Comparison of ENCODE assay signal across 8 mouse cellular contexts in the genomic region with DNA sequence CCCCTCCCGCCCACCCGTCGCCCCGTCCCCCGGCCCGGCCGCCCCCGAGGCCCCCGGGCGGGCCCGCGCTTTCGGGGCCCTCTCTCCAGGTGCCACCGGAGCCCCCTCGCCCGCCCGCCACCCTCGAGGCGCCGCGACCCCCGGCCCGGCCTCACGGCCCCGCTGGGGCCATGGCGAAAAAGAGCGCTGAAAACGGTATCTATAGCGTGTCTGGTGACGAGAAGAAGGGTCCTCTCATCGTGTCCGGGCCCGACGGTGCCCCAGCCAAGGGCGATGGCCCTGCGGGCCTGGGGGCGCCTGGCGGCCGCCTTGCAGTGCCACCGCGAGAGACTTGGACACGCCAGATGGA. TPM values are rescaled to one million over a fixed set of nuclear protein-coding genes. Genes with fewer than 3 reads are reported as not detected.
DNase-seq lines count a peak whose midpoint lies in the region; ATAC-seq and TF ChIP-seq lines count a peak whose summit lies in the region.

No protein-coding gene starts in this region.

- no peak for TF ChIP-seq CTCF in intestine, postnatal 0 days (IDR thresholded peaks at IDR 0.05; ENCODE audit: low read depth)

- H3K27me3 ChIP-seq in lung, embryonic 15.5 days, result no peaks in the 10 kb centered on the region
- peaks cover 13% of the 10 kb centered on the region for H3K27me3 ChIP-seq in forebrain, embryonic 10.5 days (ENCODE audit: poor library complexity, severe bottlenecking)
- H3K27me3 ChIP-seq in intestine, postnatal 0 days (replicated peaks; ENCODE audit: control insufficient read depth, insufficient read depth, low read length), result no peaks in the 10 kb centered on the region
- no peaks in the 10 kb centered on the region for H3K27me3 ChIP-seq in neural tube, embryonic 14.5 days (ENCODE audit: control insufficient read depth, insufficient read depth, low read length)

- peak overlapping the region; percentile 67 for H3K9ac ChIP-seq in lung, embryonic 15.5 days
- H3K9ac ChIP-seq in intestine, postnatal 0 days (ENCODE audit: low read depth, low read length), result peak overlapping the region; percentile 79
- peak overlapping the region; percentile 70 for H3K9ac ChIP-seq in neural tube, embryonic 14.5 days (replicated peaks; ENCODE audit: low read depth, low read length)

- H3K4me3 ChIP-seq in lung, embryonic 15.5 days, result peak overlapping the region; percentile 61
- H3K4me3 ChIP-seq in forebrain, embryonic 10.5 days, result peak overlapping the region; percentile 66
- peak overlapping the region; percentile 60 for H3K4me3 ChIP-seq in intestine, postnatal 0 days (ENCODE audit: low read depth, low read length)
- peak overlapping the region; percentile 50 for H3K4me3 ChIP-seq in neural tube, embryonic 14.5 days (ENCODE audit: low read depth, low read length)

- no peak for ATAC-seq in lung, embryonic 15.5 days (ENCODE audit: borderline replicate concordance, extremely low read depth, low FRiP score, low TSS enrichment)
- 0 out of 2 replicates have a peak, but pooled peaks have one; percentile 0 for ATAC-seq in intestine, postnatal 0 days
- peak; percentile 7 for ATAC-seq in neural tube, embryonic 14.5 days (ENCODE audit: low read depth)

- 11% methylated on average over 35 of the region's 42 CpGs for WGBS in lung, embryonic 15.5 days
- 25% methylated on average over 32 of the region's 42 CpGs for whole genome bisulfite sequencing in forebrain, embryonic 10.5 days
- WGBS in intestine, postnatal 0 days, result 19% methylated on average over 14 of the region's 42 CpGs
- WGBS in neural tube, embryonic 14.5 days, result 28% methylated on average over 17 of the region's 42 CpGs

- DNase-seq in lung, postnatal 4 days, result no peak
- DNase-seq in forebrain, embryonic 10.5 days (ENCODE audit: extremely low spot score, low spot score), result no peak
- no peak for DNase-seq in adipocyte (ENCODE audit: low spot score)
- no peak for DNase-seq in ovary, adult 18-20 months (ENCODE audit: low spot score)
- no peak for DNase-seq in layer of hippocampus, adult 8-10 months (ENCODE audit: low spot score in 2 of 2)

- peak overlapping the region; percentile 71; the same call in 1 of the 2 replicates for H3K27ac ChIP-seq in lung, embryonic 15.5 days
- H3K27ac ChIP-seq in forebrain, embryonic 10.5 days, result peak overlapping the region; percentile 89
- H3K27ac ChIP-seq in intestine, postnatal 0 days (ENCODE audit: low read depth, low read length), result peak overlapping the region; percentile 85
- H3K27ac ChIP-seq in neural tube, embryonic 14.5 days (ENCODE audit: low read depth, low read length), result peak overlapping the region; percentile 34; the same call in 1 of the 2 replicates

- H3K36me3 ChIP-seq in lung, embryonic 15.5 days, result no peaks in the 10 kb centered on the region
- peaks cover 29% of the 10 kb centered on the region for H3K36me3 ChIP-seq in forebrain, embryonic 10.5 days (replicated peaks)
- no peaks in the 10 kb centered on the region; the same call in 1 of the 2 replicates for H3K36me3 ChIP-seq in intestine, postnatal 0 days (ENCODE audit: control insufficient read depth, insufficient read depth)
- 0 out of 2 replicates have a peak, but pooled peaks cover 3% of the 10 kb centered on the region for H3K36me3 ChIP-seq in neural tube, embryonic 14.5 days (ENCODE audit: control insufficient read depth, insufficient read depth, low read length)

- peak overlapping the region; percentile 71 for H3K4me2 ChIP-seq in lung, embryonic 15.5 days
- H3K4me2 ChIP-seq in intestine, postnatal 0 days (replicated peaks; ENCODE audit: low read depth), result peak overlapping the region; percentile 63
- H3K4me2 ChIP-seq in neural tube, embryonic 14.5 days (ENCODE audit: low read depth, low read length), result peak overlapping the region; percentile 57

- no peaks in the 10 kb centered on the region for H3K9me3 ChIP-seq in lung, embryonic 15.5 days
- H3K9me3 ChIP-seq in forebrain, embryonic 10.5 days, result no peaks in the 10 kb centered on the region
- no peaks in the 10 kb centered on the region for H3K9me3 ChIP-seq in intestine, postnatal 0 days (ENCODE audit: control insufficient read depth)
- no peaks in the 10 kb centered on the region for H3K9me3 ChIP-seq in neural tube, embryonic 14.5 days (ENCODE audit: control insufficient read depth, low read length)

- peaks cover 10% of the 10 kb centered on the region for H3K4me1 ChIP-seq in lung, embryonic 15.5 days
- peaks cover 27% of the 10 kb centered on the region for H3K4me1 ChIP-seq in forebrain, embryonic 10.5 days
- H3K4me1 ChIP-seq in intestine, postnatal 0 days (replicated peaks; ENCODE audit: control insufficient read depth, insufficient read depth, low read length), result no peaks in the 10 kb centered on the region; the same call in 1 of the 2 replicates
- peaks cover 7% of the 10 kb centered on the region; the same call in 1 of the 2 replicates for H3K4me1 ChIP-seq in neural tube, embryonic 14.5 days (ENCODE audit: control insufficient read depth, insufficient read depth, low read length)

RNA-seq across cellular contexts. Expression of a gene that starts 0.6 kb away (rescaled TPM):
- 6.2 and 6.6 TPM in 2 replicates for polyA plus RNA-seq in lung, embryonic 15.5 days (2015; fragmentation: Nextera tagmentation; extraction: Ambion mirVana)
- polyA plus RNA-seq in forebrain, embryonic 10.5 days (2016; fragmentation: Nextera tagmentation; extraction: Ambion mirVana), result 4.6 and 5.2 TPM in 2 replicates
- polyA plus RNA-seq in intestine, postnatal 0 days (2015; fragmentation: Nextera tagmentation; extraction: Ambion mirVana), result 46.8 and 50.9 TPM in 2 replicates
- 9.7 and 11.6 TPM in 2 replicates for polyA plus RNA-seq in neural tube, embryonic 14.5 days (2014; fragmentation: Nextera tagmentation; extraction: Ambion mirVana)
- 100 to 1,000 TPM; 101 to 115 (median 108) TPM for total RNA-seq in layer of hippocampus, adult 8-10 months (2022)

RNA-seq across cellular contexts. Expression of a gene that starts 13.7 kb away (rescaled TPM):
- polyA plus RNA-seq in lung, embryonic 15.5 days (2015; fragmentation: Nextera tagmentation; extraction: Ambion mirVana), result 15.7 and 16.1 TPM in 2 replicates
- polyA plus RNA-seq in forebrain, embryonic 10.5 days (2016; fragmentation: Nextera tagmentation; extraction: Ambion mirVana), result 6.6 and 8.9 TPM in 2 replicates
- polyA plus RNA-seq in intestine, postnatal 0 days (2015; fragmentation: Nextera tagmentation; extraction: Ambion mirVana), result 8.5 and 9.4 TPM in 2 replicates
- polyA plus RNA-seq in neural tube, embryonic 14.5 days (2014; fragmentation: Nextera tagmentation; extraction: Ambion mirVana), result 142 and 186 TPM in 2 replicates
- 100 to 1,000 TPM; 115 to 126 (median 117) TPM for total RNA-seq in layer of hippocampus, adult 8-10 months (2022)

RNA-seq across cellular contexts. Expression of a gene that starts 34.4 kb away (rescaled TPM):
- polyA plus RNA-seq in lung, embryonic 15.5 days (2015; fragmentation: Nextera tagmentation; extraction: Ambion mirVana), result 11.1 and 13.0 TPM in 2 replicates
- polyA plus RNA-seq in forebrain, embryonic 10.5 days (2016; fragmentation: Nextera tagmentation; extraction: Ambion mirVana), result 38.3 and 40.8 TPM in 2 replicates
- 2.2 and 2.7 TPM in 2 replicates for polyA plus RNA-seq in intestine, postnatal 0 days (2015; fragmentation: Nextera tagmentation; extraction: Ambion mirVana)
- polyA plus RNA-seq in neural tube, embryonic 14.5 days (2014; fragmentation: Nextera tagmentation; extraction: Ambion mirVana), result 0.19 and 0.31 TPM in 2 replicates
- total RNA-seq in layer of hippocampus, adult 8-10 months (2022), result under 1 TPM; 0.28 to 0.58 (median 0.38) TPM

RNA-seq across cellular contexts. Expression of a gene that starts 42.4 kb away (rescaled TPM):
- 287 and 292 TPM in 2 replicates for polyA plus RNA-seq in lung, embryonic 15.5 days (2015; fragmentation: Nextera tagmentation; extraction: Ambion mirVana)
- 150 and 162 TPM in 2 replicates for polyA plus RNA-seq in forebrain, embryonic 10.5 days (2016; fragmentation: Nextera tagmentation; extraction: Ambion mirVana)
- 380 and 382 TPM in 2 replicates for polyA plus RNA-seq in intestine, postnatal 0 days (2015; fragmentation: Nextera tagmentation; extraction: Ambion mirVana)
- polyA plus RNA-seq in neural tube, embryonic 14.5 days (2014; fragmentation: Nextera tagmentation; extraction: Ambion mirVana), result 112 and 132 TPM in 2 replicates
- total RNA-seq in layer of hippocampus, adult 8-10 months (2022), result 10 to 100 TPM; 82.3 to 95.3 (median 86.5) TPM

RNA-seq across cellular contexts. Expression of a gene that starts 42.8 kb away (rescaled TPM):
- polyA plus RNA-seq in lung, embryonic 15.5 days (2015; fragmentation: Nextera tagmentation; extraction: Ambion mirVana), result 23.3 and 25.1 TPM in 2 replicates
- 9.2 and 10.1 TPM in 2 replicates for polyA plus RNA-seq in forebrain, embryonic 10.5 days (2016; fragmentation: Nextera tagmentation; extraction: Ambion mirVana)
- 46.5 and 51.3 TPM in 2 replicates for polyA plus RNA-seq in intestine, postnatal 0 days (2015; fragmentation: Nextera tagmentation; extraction: Ambion mirVana)
- 9.2 and 10.2 TPM in 2 replicates for polyA plus RNA-seq in neural tube, embryonic 14.5 days (2014; fragmentation: Nextera tagmentation; extraction: Ambion mirVana)
- 10 to 100 TPM; 13.6 to 16.6 (median 15.1) TPM for total RNA-seq in layer of hippocampus, adult 8-10 months (2022)

Comparison
In these comparisons a context has a peak if more than half of its experiments do, and no peak if none do; other contexts are left out.
1. H3K27ac ChIP-seq: peak in every context shown above with its lines; median percentile 89 in forebrain, embryonic 10.5 days; 85 in intestine, postnatal 0 days; 71 in lung, embryonic 15.5 days; 34 in neural tube, embryonic 14.5 days.